Mouse (Mus musculus) left cerebral cortex, adult 11 months (tissue): ENCODE measurements around the gene Chordc1.
A peak's percentile ranks its signal among the peaks of the same experiment; 100 is the strongest.
"Not testable (repeated sequence)": the region's sequence is repeated elsewhere in the genome, so short reads cannot be mapped to it uniquely, and the experiment has no call there.

ENCODE experiments used
- DNase-seq: peaks from one replicate; pipeline ENCODE4 v3.0.0; 2022; ENCODE audit warnings: low spot score

Chordc1 gene

GRCm38 (mm10) chr9:18291571-18292429, at the start of gene Chordc1:
TSS of gene Chordc1 (plus strand) at chr9:18292125.
- DNase-seq: peak; percentile 93

- DNase-seq: no peak
Observed at GRCm38 (mm10) chr9:18275901-18276300, 16.0 kb upstream of the Chordc1 start.

- DNase-seq: no peak
Observed at GRCm38 (mm10) chr9:18276844-18277243, 15.1 kb upstream of the Chordc1 start.

- DNase-seq: no peak
Observed at GRCm38 (mm10) chr9:18277497-18277896, 14.4 kb upstream of the Chordc1 start.

GRCm38 (mm10) chr9:18278693-18279092, 13.2 kb upstream of the Chordc1 start:
- not testable (repeated sequence) for DNase-seq

- DNase-seq: no peak
Observed at GRCm38 (mm10) chr9:18292443-18292922, 558 bp downstream of the Chordc1 start.

GRCm38 (mm10) chr9:18293026-18293781, 1.3 kb downstream of the Chordc1 start:
- no peak for DNase-seq

- DNase-seq: no peak
Observed at GRCm38 (mm10) chr9:18298301-18298700, 6.4 kb downstream of the Chordc1 start.

- DNase-seq: no peak
Observed at GRCm38 (mm10) chr9:18319990-18320389, 28.1 kb downstream of the Chordc1 start.
